Mouse (Mus musculus) gastrocnemius, postnatal 36 days (tissue): Measurements from ENCODE around the gene Acer3. TPM values are rescaled to one million over a fixed set of nuclear protein-coding genes. Genes with fewer than 3 reads are reported as not detected.
A peak's percentile ranks its signal among the peaks of the same experiment; 100 is the strongest.

ENCODE experiments used
- DNase-seq, 2 experiments: peaks; one replicate each; pipeline ENCODE4 v3.0.0; 2022
- intact Hi-C: fragments of 180-260 bp; cut with DNase I; formaldehyde crosslinking; loops from one replicate; pipeline ENCODE4 v1.15.1; 2025
- total RNA-seq, 2 experiments: library from RNA; stranded (reverse); gene quantifications; 2 replicates each; pipeline ENCODE4 v1.2.3; 2021

Acer3 gene
- total RNA-seq, 2 experiments from 2014 or later: 4.9 to 5.3 TPM

DNA sequence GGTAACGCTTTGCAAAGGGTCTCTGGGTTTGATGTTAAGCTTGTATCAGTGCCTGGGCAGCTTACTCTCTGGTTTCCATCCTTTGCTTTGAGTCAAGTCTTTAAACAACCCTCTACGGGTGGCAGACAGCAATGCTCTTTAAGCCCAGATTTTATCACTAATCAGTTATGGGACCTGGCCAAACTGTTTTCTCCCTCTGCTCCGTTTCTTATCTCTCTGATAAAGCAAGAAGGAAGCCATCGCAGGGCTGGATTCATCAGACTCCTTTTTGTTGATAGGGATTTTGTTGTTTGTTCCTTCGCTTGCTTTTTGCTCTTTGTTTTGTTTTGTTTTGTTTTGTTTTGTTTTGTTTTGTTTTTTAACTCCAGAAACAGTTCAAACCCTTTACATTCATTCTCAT is 19.3 kb upstream of the Acer3 start:
- intact Hi-C loops: loop anchor here (2.0 to 5.0 kb wide), 3 partner anchors 53 to 183 kb away; no protein-coding TSS in a partner anchor
- no peak for DNase-seq

DNA sequence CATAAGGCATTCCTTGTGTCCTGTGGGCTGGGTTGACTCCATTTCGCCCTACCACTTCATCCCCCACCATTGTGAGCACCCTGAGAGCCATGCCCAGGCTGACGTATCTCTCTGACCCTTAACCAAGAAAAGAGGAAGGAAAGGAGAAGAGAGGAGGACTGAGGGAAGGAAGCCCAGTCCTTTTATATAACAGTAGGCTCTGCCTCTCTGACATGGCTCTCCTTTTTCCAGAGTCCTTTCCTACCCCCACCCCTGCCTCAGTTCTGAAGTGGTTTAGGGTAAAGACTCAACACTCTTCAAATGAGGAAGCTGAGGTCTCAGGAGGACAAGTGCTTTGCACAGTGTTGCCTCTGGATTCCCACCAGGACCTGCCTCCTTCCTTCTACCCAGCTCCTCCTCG is 13.0 kb upstream of the Acer3 start:
- intact Hi-C loops: no loop called here
- no peak for DNase-seq

DNA sequence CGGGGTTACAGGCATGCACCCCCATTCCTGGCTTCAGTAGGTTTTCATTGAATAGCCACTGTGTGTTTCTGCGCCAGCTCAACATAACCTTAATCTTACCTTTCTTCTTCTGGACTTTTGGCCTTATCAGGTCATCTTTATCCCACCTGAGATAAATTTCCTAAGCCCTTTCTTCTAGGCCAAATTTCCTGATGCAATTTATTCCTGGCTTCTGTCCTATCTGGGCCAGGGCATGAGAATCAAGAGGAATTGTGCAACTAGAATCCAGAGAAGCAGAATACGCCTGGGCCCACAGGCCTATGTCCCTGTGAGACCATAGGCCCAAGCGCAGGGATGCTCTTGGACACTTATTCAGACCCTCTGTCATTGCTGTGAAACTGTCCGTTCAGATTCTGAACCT is 12.5 kb upstream of the Acer3 start:
- intact Hi-C loops: no loop called here
- no peak for DNase-seq

DNA sequence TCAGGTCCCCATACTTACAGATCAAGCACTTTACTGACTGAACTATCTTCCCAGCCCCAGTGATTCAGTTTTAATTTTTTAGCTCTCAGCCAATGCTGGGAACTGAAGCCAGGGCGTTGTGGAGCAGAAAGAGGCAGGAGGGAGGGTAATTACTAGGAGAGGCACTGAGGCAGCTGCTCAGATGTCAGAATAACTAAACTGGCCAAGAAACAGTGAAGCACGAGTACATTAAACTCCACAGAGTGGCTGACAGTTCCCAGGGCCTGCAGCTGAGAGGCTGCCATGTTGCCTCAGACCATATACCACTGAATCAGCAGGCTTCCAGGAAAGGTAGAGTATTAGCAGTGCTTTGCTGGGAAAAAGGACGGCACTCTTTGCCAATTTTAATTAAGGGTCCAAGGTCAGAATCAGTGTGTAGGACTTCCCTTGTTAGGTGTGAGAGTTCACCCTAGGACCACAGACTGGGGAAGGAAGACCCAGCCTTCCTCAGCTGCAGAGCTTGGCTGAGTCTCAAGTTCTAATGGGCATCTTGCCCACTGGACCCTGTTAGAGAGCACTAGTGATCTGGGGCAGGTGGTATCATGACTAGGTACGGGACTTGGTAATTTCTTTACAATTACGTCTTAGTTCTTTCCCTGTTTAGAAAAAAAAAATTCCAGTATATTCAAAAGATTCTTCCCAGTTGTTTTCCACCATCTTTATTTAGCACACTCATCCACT is 11.8 kb upstream of the Acer3 start:
- intact Hi-C loops: no loop called here

DNA sequence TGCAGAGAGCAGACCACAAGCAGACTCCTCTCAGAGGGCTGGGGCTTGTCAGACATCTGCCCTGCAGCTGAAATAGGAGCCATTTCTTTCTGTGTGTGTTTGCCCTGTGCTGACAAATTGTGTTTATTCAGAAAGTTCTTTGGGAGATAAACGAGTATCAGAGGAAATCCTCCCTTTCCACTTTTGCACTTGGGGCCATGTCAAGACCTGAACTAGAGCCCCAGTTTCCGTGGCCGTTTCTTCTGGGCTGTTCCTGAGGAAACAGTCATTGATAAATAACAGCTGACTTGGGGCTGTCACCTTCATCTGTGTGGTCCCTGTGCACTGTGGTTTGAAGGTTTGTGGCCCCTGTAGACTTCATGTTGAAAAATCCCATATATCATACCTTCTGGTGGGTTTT is 10.9 kb upstream of the Acer3 start:
- DNase-seq: no peak
- intact Hi-C loops: no loop called here

More for the DNA sequence above, 11.8 kb upstream of the Acer3 start:
- no peak for DNase-seq

DNA sequence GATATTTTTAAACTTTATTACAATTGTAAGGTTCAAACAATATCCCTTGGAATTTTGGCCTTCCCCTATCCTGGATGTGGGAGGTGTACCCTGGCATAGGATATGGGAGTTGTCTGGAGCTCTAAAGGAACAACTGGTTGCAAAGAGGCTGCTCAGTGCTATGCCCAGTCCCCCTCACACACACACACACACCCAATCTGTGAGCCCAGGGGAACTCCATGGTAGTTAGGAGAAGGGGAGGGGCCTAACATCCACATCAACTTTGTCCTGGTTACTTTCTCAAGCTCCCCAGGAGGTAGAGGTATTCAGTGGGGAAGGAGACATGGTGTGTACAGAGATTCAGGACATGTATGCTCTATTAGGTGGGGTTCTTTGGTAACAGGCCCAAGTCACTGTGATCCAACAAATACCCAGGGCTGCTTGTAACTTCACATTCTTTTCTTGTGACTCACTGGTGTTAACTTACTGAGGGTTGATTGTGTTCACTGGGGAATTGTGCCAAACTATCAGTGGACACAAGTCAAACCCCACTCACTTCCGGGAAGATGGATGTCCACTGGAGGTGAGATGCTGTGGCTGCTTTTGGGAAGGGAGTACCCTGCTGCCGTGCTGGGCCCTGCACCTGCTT is 9.5 kb upstream of the Acer3 start:
- no peak for DNase-seq

DNA sequence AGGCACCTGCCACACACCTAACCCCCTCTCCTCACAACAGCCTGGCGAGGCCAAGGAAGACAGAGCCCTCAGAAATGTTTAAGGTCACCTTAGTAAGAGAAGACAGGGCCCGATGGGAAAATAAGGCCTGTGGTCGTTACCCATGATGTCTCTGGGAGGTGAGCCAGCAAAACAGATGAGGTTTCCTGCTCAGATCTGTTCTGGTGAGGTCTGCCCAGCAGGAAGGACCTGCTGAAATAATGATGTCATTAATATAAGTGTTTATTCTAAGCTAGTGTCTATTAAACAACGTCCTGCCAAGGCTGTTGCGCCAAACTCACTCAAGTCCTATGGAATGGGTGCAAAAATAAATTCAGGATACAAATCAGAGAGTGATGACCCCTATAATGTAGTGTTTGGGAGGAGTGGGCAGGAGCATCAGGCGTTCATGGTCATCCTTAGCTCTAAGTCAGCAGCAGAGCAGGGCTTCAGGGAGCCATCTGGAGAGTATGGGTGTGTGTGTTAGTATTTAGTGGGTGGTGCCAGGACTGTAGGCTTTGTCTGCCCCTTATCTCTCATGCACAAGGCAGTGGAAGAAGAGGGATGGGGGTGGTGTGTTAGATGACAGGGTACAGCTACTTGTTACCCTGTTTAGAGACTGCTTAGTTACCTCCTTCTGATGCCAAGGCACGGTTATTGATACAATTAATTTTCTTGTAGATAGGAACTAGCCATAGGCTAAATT is 8.8 kb upstream of the Acer3 start:
- intact Hi-C loops: no loop called here
- DNase-seq: no peak

More for the DNA sequence above, 9.5 kb upstream of the Acer3 start:
- intact Hi-C loops: no loop called here

DNA sequence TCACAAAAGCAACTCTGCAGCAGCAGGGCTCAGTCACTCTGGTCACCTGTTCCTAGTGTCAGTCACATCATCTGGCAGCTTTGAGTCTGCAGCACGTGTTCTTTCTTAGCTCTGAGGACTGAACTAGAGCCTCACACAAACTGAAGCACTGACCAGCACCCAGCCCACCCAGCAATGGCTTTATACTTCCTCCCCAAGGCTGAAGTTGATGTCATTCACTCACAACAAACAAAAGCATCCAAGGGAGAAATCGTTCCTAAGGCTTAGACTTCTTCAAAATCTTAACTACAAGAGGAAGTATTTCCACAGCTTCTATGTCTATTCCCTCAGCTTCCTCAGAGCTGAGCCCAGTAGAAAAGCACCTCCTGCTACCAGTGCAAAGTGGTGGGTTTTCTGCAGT is 7.3 kb upstream of the Acer3 start:
- DNase-seq: no peak
- intact Hi-C loops: no loop called here

DNA sequence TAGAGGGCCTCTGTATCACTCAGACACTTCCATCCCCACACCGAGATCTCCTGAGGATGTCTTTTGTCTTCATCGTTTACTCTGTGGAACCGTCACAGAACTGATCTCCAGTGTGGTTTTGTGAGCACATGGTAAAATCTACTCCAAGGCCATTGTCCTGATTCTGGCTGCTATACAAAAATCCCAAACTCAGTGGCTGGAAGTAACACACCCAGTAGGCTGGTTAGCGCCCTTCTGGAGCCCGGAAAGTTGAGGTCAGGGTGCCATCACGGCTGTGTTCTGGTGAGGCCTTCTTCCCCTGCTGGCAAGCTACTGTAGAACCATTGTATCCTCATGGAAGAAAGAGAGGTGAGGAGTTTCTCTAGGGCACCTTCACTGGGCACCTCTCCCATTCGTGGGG is 5.0 kb upstream of the Acer3 start:
- intact Hi-C loops: no loop called here
- DNase-seq: no peak

DNA sequence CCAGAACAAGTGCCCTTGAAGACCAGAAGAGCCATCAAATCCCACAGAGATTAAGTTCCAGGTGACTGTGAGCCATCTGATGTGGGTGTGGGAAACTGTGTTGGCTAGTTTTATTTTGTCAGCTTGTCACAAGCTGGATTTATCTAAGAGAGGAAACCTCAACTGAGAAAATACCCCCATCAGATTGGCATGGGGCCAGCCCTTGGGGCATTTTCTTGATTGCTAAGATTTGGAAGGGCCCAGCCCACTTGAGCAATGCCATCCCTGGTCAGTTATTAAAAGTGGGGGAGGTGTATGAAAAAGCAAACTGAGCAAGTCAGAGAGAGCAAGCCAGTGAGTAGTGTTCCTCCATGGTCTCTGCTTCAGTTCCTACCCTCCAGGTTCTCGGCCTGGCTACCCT is 3.2 kb upstream of the Acer3 start:
- DNase-seq: no peak
- intact Hi-C loops: no loop called here

DNA sequence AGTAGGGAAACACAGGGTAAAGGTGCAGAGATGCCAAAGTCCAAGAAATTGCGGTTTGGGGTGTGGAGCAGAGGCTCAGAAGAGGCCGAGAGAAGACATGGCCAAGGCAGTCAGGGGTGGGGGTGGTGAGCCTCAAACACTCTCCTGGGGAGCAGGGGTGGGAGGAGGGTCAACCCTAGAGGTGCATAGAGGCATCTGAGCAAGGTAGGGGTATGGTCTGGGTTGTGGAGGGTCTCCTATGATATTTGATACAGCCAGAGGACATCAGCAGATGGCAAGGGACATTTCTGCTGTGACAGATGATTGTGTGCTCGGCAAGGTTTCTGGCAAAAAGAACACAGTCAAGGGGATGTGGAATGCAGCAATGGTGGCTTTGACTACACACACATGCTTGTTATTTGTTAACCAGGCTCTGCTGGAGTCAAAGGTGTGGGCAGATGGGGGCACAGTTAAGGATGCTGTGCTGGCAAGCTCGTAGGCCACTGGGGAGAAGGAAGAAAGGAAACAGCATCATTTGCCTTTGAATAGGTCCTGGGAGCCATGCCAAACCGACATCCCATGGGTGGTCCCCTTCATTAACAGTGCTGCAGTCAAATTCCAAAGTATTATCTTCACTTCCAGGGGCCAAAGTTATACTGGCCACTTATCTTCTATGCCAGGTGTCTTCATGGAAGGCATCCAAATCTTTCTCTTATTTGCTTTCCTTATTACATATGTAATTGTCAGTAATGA is 2.4 kb upstream of the Acer3 start:
- no peak for DNase-seq
- intact Hi-C loops: no loop called here

DNA sequence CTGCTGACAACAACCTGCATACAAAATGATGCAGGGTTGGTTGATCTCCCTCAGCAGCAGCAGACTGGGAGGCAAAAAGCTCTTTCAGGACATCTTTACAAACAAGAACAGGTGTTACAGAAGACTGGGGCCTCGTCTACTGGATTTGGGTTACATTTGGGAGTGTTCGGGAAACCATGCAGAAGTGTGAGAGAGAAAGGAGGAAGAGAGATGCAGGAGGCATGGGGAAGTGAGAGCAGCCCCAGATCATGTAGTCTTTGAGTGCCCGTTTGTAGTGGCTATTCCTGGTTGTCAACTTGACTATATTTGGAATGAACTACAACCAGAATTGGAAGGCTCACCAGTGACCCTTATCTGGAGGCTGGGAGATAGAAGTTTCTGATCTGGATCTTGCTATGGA is 1.4 kb upstream of the Acer3 start:
- intact Hi-C loops: no loop called here
- no peak for DNase-seq

DNA sequence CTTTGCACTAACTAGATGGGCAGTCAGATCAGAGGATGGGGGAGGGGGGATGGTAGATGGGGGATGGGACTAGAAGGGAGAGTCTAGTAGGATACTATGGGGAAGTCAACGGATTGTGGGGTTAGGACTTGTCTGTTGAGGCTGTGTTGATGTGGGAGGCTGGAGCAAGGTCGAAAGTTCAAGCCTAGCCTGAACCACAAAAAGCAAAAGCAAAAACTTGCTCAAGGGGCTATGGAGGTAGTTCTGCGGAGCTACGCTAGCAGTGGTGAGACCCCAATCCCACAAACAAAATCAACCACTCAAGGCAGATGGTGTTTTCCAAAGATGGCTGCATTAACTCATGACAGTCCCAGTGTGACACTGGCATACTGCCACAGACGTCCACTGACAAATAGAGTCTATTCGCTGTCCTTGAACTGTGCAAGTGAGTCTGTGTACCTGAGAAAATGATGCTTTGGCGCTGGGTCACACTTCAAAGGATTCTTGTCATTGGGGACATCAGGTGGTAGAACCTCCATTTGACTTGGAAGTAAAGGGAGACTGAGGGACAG is 927 bp downstream of the Acer3 start:
- intact Hi-C loops: no loop called here

DNA sequence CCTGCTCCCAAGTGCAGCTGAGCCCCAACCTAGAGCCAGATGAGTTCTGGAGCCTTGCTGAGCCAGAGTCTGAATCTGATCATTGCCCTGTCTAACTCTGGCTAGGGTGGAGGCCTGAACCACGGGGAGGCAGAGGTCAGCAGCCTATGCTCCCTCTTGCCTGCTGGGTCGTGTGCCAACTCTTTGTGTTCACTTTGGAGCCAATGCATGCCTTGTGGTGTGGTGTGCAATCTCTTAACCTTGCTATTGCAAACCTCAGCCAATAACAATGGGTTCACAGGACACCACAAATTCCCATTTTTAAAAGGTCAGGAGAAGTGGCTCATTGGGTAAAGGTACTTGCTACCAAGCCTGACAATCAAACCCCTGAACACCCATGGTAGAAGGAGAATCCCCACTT is 4.4 kb downstream of the Acer3 start:
- intact Hi-C loops: no loop called here
- DNase-seq: no peak

More for the DNA sequence above, 927 bp downstream of the Acer3 start:
- no peak for DNase-seq

DNA sequence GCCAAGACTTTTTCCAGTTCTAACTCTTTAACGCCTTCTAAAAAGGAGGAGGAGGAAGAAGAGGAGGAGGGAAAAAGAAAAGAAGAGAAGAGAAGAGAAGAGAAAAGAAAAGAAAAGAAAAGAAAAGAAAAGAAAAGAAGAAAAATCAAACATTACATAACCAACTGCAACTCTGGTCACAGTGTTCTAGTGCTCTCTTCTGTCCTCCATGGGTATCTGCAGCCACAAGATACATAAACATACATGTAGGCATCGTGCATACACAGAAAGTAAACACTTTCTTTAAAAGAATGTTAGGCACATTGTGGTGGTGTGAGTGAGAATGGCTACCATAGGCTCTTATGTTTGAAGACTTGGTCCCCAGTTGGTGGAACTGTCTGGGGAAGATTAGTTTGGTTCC is 5.9 kb downstream of the Acer3 start:
- intact Hi-C loops: no loop called here
- DNase-seq: no peak

DNA sequence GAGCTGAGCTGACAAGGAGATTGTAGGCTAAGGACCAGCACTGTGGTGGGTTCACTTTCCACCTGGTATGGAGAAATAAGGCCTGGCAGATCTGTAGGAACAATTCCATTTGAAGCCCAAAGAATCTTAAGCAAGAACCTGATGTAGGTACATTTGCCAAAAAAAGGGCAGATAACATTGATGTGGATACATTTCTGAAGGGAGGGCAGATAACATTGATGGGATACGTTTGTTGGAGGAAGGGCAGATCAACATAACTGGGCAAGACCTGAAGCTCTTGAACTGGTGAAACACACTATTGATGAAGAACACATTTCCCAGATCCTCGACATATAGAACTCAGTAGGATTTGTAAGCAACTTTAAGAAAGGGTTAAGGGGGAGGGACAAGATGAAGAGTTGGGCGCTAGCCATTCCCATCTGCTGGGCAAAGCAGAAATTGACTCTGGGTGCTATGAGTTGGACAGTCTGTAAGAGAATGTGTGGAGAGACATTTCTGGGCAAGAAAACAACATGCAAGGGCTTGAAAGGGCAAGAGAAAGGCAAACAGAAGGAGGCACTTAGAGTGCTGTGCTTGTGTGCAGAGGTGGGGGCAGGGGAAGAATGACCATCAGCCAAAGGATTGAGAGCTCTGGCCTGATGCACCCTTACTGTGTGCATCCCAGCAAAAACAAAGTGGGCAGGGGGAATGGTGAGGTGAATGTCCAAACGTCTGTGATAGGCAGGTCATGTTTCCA is 8.7 kb downstream of the Acer3 start:
- intact Hi-C loops: no loop called here
- DNase-seq: no peak

DNA sequence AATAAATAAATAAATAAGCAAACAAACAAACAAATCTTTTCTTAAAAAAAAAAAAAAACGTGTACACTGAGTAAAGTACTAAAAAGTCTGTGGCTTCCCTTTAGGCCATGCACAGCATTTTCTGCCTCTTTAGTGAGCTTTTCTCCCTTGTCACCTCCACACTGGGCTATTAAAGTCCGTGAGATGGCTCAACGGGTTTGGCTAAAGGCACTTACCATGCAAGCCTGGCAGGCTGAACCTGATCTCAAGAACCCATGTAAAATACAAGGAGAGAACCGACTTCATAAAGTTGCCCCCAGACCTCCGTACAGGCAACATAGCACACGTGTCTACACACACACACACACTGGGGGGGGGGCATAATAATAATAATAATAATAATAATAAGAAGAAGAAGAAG is 10.7 kb downstream of the Acer3 start:
- intact Hi-C loops: no loop called here
- no peak for DNase-seq

DNA sequence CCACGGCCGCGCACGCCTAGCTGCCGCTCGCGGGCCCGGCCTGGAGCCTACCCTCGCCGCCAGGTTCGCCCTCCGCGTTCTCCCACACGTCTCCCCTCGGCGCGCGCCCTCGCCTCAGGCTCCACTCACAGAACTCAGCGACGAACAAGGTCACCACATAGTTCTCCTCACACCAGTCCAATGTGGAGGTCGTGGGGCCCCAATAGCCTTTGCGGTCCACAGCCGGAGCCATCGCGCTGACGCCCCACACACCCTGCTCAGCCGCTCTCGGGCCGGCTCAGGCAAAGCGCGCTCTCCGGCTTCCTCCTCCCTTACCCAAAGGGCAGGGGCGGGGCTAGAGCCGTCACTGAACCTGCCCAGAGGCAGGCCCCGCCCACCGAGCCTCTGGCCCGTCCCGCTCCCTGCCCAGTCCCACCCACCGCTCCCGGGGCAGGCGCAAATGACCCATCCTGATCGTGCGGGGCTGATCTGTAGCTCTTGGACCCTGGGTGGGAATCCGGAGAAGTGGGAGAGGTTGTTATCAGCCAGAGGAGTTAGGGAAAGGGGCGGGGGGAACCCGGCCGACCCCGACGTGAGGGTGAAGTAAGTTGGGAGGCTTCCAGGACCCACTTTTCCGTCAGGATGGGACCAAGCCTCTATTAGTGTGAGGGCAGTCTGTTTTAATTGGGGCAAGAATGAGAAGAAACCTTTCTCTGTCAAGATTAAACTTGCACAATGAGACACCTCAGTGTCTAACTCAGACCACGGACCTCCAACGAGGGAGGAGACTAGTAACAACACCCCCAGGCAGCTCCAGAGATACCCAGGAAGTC is 11.6 kb downstream of the Acer3 start:
- intact Hi-C loops: no loop called here

DNA sequence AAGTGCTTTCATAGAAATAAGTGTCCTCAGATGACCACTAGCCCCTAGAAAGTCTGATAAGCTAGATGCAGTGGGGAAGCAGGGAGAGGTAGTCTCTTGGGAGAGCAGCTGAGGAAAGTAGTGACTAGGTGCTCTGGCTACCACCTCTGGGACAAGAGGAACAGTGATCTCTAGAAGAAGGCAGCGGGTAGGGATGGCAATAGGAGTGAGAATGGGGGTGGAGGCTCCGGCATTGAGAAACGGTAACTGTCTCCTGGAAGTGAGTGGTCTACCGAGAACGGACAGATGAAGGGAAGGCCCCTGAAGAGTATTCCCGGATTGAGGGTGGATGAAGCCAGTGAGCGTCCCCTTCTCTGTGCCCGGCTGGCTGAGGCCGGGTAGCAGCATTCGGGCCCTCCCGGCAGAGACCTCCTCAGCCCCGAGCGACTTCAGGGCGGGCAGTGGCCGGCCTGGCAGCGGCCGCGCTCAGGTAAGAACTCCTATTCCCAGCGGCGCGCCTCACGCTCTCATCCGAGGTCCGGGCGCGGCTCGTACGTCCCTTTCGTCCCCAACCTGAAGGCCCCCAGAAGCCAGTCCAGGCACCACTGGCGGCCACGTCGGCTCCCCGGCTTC is 12.3 kb downstream of the Acer3 start:
- no peak for DNase-seq
- intact Hi-C loops: no loop called here

More for the DNA sequence above, 11.6 kb downstream of the Acer3 start:
- peak; percentile 90 to 96 for DNase-seq
